Mouse (Mus musculus) olfactory bulb, adult 2 months (tissue): ENCODE results near the gene Prdm10.

ENCODE experiments used
- CTCF ChIP-seq: fragments of 200-500 bp; IDR thresholded peaks from 2 replicates; pipeline ENCODE4 v1.5.1; 2012; ENCODE audit warnings: low read depth, mild to moderate bottlenecking, low read length, moderate library complexity; ENCODE audit not compliant: insufficient read depth
- POLR2A ChIP-seq: fragments of 200-500 bp; IDR thresholded peaks from 2 replicates; pipeline ENCODE4 v1.6.1; 2012; ENCODE audit warnings: mild to moderate bottlenecking, low read depth, low read length, moderate library complexity; ENCODE audit not compliant: insufficient read depth

DNA sequence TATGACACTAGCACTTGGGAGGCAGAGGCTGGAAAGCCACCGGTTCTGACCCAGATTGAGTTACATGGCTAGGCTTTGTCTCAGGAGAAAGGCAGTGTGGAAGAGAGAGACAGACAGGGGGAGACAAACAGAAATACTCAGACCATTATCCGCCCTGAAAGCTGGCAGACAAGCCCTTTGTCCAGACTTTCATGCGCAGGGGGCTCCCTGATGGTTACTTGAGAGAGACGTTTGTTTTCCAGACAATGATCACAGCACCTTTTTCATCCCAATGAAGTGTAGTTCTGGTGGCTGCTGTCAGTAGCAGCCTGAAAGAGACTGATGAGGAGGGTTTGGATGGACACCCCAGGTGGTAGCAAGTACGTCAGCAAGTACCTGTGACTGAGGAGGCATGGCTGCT lies 38.6 kb downstream of the Prdm10 start:
- TF ChIP-seq CTCF, result no peak
- TF ChIP-seq POLR2A, result no peak
